Mouse (Mus musculus): ENCODE measurements around the gene Lgr5. TPM values are rescaled to one million over a fixed set of nuclear protein-coding genes. Genes with fewer than 3 reads are reported as not detected.
A peak's percentile ranks its signal among the peaks of the same experiment; 100 is the strongest.

The Lgr5 gene
- polyA plus RNA-seq, 1 experiment from 2014 or later: 3.7 TPM

GRCm38 (mm10) chr10:115518845-115519244 lies 68.7 kb downstream of the Lgr5 start:
- no peak for DNase-seq (ENCODE audit: low spot score)
- no peak for TF ChIP-seq CTCF (IDR thresholded peaks at IDR 0.05; ENCODE audit: low read depth)
- H3K27ac ChIP-seq: no peak overlapping the region
- H3K4me3 ChIP-seq (replicated peaks; ENCODE audit: low read depth, low read length): no peak overlapping the region
- no peaks in the 10 kb centered on the region for H3K27me3 ChIP-seq (ENCODE audit: insufficient read depth, low read length)
- no peak for ATAC-seq (replicated peaks; ENCODE audit: low FRiP score, low read depth)
- WGBS: 89% methylated on average over 3 of the region's 3 CpGs
- no peaks in the 10 kb centered on the region; the same call in 1 of the 2 replicates for H3K4me1 ChIP-seq (replicated peaks; ENCODE audit: insufficient read depth, low read length)
- H3K36me3 ChIP-seq (ENCODE audit: insufficient read depth, low read length): no peaks in the 10 kb centered on the region
- no peaks in the 10 kb centered on the region for H3K9me3 ChIP-seq (replicated peaks; ENCODE audit: low read length)
- H3K4me2 ChIP-seq (ENCODE audit: low read length): no peak overlapping the region
- no peak overlapping the region for H3K9ac ChIP-seq (ENCODE audit: low read depth, low read length)

- no peak for ATAC-seq (replicated peaks; ENCODE audit: low FRiP score, low read depth)
- Histone ChIP-seq H3K4me3 (replicated peaks; ENCODE audit: low read depth, low read length) (no peak overlapping the region), H3K9ac (ENCODE audit: low read depth, low read length) (no peak overlapping the region), H3K4me1 (replicated peaks; ENCODE audit: insufficient read depth, low read length) (no peaks in the 10 kb centered on the region), H3K9me3 (replicated peaks; ENCODE audit: low read length) (no peaks in the 10 kb centered on the region), H3K4me2 (ENCODE audit: low read length) (no peak overlapping the region), H3K27ac (no peak overlapping the region), H3K36me3 (ENCODE audit: insufficient read depth, low read length) (no peaks in the 10 kb centered on the region), H3K27me3 (ENCODE audit: insufficient read depth, low read length) (no peaks in the 10 kb centered on the region)
- TF ChIP-seq CTCF (IDR thresholded peaks at IDR 0.05; ENCODE audit: low read depth): no peak
- WGBS: 89% methylated on average over 7 of the region's 7 CpGs
- no peak for DNase-seq (ENCODE audit: low spot score)
Measured at GRCm38 (mm10) chr10:115515503-115515902, 72.1 kb downstream of the Lgr5 start.

GRCm38 (mm10) chr10:115510959-115511358 lies 76.6 kb downstream of the Lgr5 start:
- no peaks in the 10 kb centered on the region for H3K36me3 ChIP-seq (ENCODE audit: insufficient read depth, low read length)
- no peaks in the 10 kb centered on the region for H3K9me3 ChIP-seq (replicated peaks; ENCODE audit: low read length)
- TF ChIP-seq CTCF (IDR thresholded peaks at IDR 0.05; ENCODE audit: low read depth): no peak
- H3K4me1 ChIP-seq (replicated peaks; ENCODE audit: insufficient read depth, low read length): no peaks in the 10 kb centered on the region
- no peak overlapping the region for H3K27ac ChIP-seq
- no peak overlapping the region for H3K9ac ChIP-seq (ENCODE audit: low read depth, low read length)
- no peak for DNase-seq (ENCODE audit: low spot score)
- WGBS: 77% methylated on average over 5 of the region's 5 CpGs
- no peak for ATAC-seq (replicated peaks; ENCODE audit: low FRiP score, low read depth)
- H3K4me3 ChIP-seq (replicated peaks; ENCODE audit: low read depth, low read length): no peak overlapping the region
- no peaks in the 10 kb centered on the region for H3K27me3 ChIP-seq (ENCODE audit: insufficient read depth, low read length)
- H3K4me2 ChIP-seq (ENCODE audit: low read length): no peak overlapping the region

GRCm38 (mm10) chr10:115505631-115506239 lies 81.8 kb downstream of the Lgr5 start:
- no peak overlapping the region for H3K9ac ChIP-seq (ENCODE audit: low read depth, low read length)
- H3K27ac ChIP-seq: no peak overlapping the region
- H3K36me3 ChIP-seq (ENCODE audit: insufficient read depth, low read length): no peaks in the 10 kb centered on the region
- H3K9me3 ChIP-seq (replicated peaks; ENCODE audit: low read length): no peaks in the 10 kb centered on the region
- H3K4me2 ChIP-seq (ENCODE audit: low read length): no peak overlapping the region
- TF ChIP-seq CTCF (IDR thresholded peaks at IDR 0.05; ENCODE audit: low read depth): no peak
- H3K27me3 ChIP-seq (ENCODE audit: insufficient read depth, low read length): no peaks in the 10 kb centered on the region
- WGBS: 87% methylated on average over 16 of the region's 16 CpGs
- H3K4me1 ChIP-seq (replicated peaks; ENCODE audit: insufficient read depth, low read length): no peaks in the 10 kb centered on the region
- DNase-seq (ENCODE audit: low spot score): no peak
- ATAC-seq (replicated peaks; ENCODE audit: low FRiP score, low read depth): no peak
- no peak overlapping the region for H3K4me3 ChIP-seq (replicated peaks; ENCODE audit: low read depth, low read length)

- TF ChIP-seq CTCF (IDR thresholded peaks at IDR 0.05; ENCODE audit: low read depth): no peak
- Histone ChIP-seq H3K4me1 (replicated peaks; ENCODE audit: insufficient read depth, low read length) (no peaks in the 10 kb centered on the region), H3K4me2 (ENCODE audit: low read length) (no peak overlapping the region), H3K9me3 (replicated peaks; ENCODE audit: low read length) (no peaks in the 10 kb centered on the region), H3K4me3 (replicated peaks; ENCODE audit: low read depth, low read length) (no peak overlapping the region), H3K27me3 (ENCODE audit: insufficient read depth, low read length) (no peaks in the 10 kb centered on the region), H3K36me3 (ENCODE audit: insufficient read depth, low read length) (no peaks in the 10 kb centered on the region), H3K9ac (ENCODE audit: low read depth, low read length) (no peak overlapping the region), H3K27ac (no peak overlapping the region)
- DNase-seq (ENCODE audit: low spot score) (no peak), ATAC-seq (replicated peaks; ENCODE audit: low FRiP score, low read depth) (no peak)
- 90% methylated on average over 10 of the region's 10 CpGs for WGBS
Measured at GRCm38 (mm10) chr10:115505155-115505554, 82.4 kb downstream of the Lgr5 start.

- ATAC-seq (replicated peaks; ENCODE audit: low FRiP score, low read depth): no peak
- peak; percentile 21 for DNase-seq (ENCODE audit: low spot score)
- H3K27ac ChIP-seq: no peak overlapping the region
- no peaks in the 10 kb centered on the region for H3K36me3 ChIP-seq (ENCODE audit: insufficient read depth, low read length)
- H3K4me3 ChIP-seq (replicated peaks; ENCODE audit: low read depth, low read length): no peak overlapping the region
- H3K4me2 ChIP-seq (ENCODE audit: low read length): peak overlapping the region; percentile 16
- H3K27me3 ChIP-seq (ENCODE audit: insufficient read depth, low read length): no peaks in the 10 kb centered on the region
- H3K9me3 ChIP-seq (replicated peaks; ENCODE audit: low read length): no peaks in the 10 kb centered on the region
- H3K4me1 ChIP-seq (replicated peaks; ENCODE audit: insufficient read depth, low read length): no peaks in the 10 kb centered on the region; the same call in 1 of the 2 replicates
- WGBS: 12% methylated on average over 7 of the region's 7 CpGs
- no peak overlapping the region for H3K9ac ChIP-seq (ENCODE audit: low read depth, low read length)
- TF ChIP-seq CTCF (IDR thresholded peaks at IDR 0.05; ENCODE audit: low read depth): no peak
Measured at GRCm38 (mm10) chr10:115493778-115494141, 93.8 kb downstream of the Lgr5 start.

Measured in kidney, postnatal 0 days (tissue).